Mouse (Mus musculus) MEL-GATA-1-ER (cell line): ENCODE results near the gene Gpr15.

Experiments
- DNase-seq: peaks from one replicate; pipeline ENCODE4 v3.0.0-alpha.2; 2012; ENCODE audit warnings: low read depth; ENCODE audit errors: extremely low read depth

Gpr15 gene

DNA sequence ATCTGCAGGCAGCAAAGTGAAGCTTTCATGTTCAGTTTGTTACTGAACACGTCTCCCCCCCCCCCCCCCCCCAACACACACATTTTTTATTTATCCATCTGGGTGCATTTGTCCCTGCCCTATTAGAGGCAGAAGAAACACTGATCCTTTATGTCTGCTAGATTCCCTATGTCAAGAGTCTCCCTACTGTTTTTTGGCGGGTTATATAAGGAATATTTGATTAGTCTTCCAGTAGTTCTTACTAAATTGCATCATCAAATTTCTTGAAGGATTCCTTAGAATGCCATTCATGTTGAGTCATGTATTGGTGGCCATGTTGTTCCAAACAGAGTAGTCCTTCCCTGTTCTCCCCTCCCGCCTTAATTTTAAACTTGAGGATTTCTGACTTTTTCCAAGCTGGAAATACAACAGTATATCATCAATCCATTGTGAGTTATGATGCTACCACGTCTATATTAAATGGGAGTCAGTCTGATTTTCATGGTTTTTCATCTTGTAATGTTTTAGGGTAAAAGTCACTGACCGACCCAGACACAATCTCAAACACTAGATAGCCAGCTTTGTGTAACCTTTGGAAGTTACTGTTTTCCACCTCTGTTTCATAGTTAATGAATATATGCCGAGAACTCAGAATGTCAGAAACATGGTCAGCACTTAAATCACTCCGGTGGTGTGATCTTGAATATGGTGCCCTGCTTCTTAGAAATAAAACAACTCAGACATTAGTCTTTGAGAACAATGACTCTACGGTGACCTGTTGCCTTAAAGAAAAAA, 47.5 kb downstream of the Gpr15 start:
- DNase-seq: no peak

DNA sequence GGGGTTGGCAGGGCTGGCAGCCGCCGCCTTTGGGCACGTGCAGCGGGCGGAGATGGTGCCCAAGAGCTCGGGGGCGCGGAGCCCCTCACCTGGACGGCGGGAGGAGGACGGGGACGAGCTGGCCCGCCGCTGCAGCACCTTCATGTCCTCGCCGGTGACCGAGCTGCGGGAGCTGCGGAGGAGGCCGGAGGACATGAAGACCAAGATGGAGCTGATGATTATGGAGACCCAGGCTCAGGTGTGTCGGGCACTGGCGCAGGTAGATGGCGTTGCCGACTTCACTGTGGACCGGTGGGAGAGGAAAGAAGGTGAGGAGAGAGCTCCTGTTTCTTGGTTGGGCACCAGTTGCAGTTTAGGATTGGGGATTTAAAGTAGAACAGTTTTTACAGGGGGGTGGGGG, 48.2 kb downstream of the Gpr15 start:
- no peak for DNase-seq

DNA sequence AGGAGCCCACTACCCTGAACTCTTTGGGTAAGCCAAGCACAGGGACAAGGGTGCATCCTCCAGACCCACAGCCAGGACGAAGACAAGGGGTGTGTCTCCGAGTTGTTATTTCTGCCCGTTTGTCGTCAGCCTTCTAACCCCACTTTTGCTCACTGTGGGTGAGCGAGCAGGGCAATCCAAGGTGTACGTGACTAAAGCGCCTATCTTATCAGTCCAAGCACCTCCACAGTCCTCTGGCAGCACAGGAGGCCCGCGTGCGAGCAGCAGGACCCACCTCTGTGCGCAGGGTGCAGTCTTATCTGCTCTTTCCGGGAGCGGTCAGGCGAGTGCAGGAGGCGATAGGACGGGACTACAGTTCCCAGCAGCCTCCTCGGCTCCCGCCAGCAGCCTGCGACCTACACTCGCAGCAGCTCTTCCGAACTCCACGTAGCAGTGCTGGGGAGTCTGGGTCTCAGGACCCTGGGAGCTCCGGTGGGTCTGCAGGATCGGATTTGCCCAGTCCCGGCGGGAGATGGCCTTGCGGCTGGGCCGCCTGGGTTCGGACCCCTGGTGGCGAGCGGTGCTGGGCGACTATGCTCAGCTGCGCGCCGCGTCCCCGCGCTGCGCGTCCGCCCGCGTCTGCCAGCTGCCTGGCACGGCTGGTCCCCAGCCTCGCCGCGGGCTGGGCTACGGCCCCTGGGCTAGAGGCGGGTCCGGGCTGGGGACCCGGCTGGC, 48.8 kb downstream of the Gpr15 start, which contains the start of gene Cpox:
Gene Cpox, plus strand, starts transcription at position 376 of the 714 bp plus-strand sequence.
- peak; percentile 94 for DNase-seq

DNA sequence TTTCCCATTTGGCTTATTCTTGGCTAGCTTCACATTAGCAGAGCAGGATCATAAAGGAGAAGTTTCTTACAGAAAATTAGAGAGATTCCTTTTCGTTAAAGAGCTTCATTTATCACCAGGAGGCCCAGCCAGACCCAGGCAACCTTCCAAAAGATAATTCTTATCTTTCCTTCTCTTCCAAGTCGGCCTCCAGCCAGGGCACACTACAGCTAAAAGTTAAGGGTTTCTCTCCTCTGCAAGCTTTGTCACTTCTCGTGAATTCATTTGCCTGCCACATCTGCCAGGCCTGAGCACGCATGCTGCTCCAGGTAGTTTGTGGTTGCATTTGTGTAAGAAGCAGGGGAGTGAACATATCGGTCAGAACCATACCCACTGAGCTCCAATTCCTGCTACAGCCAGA, 49.6 kb downstream of the Gpr15 start:
- DNase-seq: peak; percentile 64

DNA sequence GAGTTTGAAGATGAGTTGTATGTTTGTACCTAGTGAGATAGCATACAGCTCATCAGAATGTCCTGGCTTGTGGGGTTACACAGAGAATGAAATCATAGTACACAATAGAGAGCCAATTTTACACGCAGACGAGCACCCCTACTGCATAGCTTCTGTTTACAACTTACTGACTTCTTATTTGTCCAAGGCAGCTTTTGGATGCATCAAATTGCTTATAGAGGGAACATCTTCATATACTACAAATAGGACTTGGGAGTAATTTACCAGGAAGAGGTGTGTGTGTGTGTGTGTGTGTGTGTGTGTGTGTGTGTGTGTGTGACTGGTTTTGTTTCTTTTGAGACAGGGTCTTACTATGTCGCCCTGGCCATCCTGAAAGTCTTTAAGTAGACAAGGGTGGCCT, 50.3 kb downstream of the Gpr15 start:
- DNase-seq: no peak
